Mouse (Mus musculus) thymus, adult 2 months (tissue): ENCODE data around the gene Ccdc106.
A peak's percentile ranks its signal among the peaks of the same experiment; 100 is the strongest.

ENCODE experiments used
- CTCF ChIP-seq: fragments of 200-500 bp; IDR thresholded peaks from 2 replicates; pipeline ENCODE4 v1.5.1; 2012; ENCODE audit warnings: mild to moderate bottlenecking, control low read depth, low read length, moderate library complexity, borderline replicate concordance; ENCODE audit not compliant: control insufficient read depth, poor library complexity, insufficient read depth; ENCODE audit errors: extremely low read depth
- POLR2A ChIP-seq: fragments of 200-500 bp; IDR thresholded peaks from 2 replicates; pipeline ENCODE4 v1.6.1; 2012; ENCODE audit warnings: mild to moderate bottlenecking, low read length, control low read depth, moderate library complexity; ENCODE audit not compliant: control insufficient read depth, poor library complexity, insufficient read depth; ENCODE audit errors: extremely low read depth

DNA sequence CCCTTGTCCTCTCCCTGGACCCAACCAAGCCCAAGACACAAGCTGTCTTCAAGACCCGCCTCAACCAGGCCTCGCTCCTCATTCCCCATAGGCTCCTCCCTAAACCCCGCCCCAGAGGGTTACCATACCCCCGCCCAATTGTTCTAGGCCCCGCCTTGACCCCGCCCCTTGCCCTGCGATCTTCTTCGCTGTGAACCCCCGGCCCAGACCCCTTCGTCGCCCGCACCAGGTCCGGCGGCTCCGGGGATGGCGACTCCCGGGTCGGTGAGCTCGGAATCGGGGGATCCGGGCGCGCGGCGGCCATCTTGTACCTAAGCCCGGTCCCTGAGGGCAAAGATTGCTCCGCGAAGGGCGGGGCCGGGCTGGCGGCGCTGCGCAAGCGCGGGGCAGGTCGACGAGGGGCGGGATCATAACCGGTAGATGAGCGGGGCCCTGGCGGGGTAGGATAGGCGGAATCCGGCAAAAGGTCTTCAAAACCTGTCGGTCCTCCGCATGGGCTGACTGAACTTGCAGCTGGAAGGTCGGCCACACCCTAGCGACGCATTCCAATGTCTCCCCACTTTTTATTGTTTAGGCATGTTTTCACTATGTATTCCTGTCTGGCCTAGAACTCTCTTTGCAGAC is 17.9 kb downstream of the Ccdc106 start, which contains the start of gene Zfp784:
- TF ChIP-seq CTCF (peak; percentile 42; the same call in 1 of the 2 replicates), POLR2A (peak; percentile 65; the same call in 1 of the 2 replicates)
